Comparison of ENCODE assay signal across 8 mouse cellular contexts in the genomic region with DNA sequence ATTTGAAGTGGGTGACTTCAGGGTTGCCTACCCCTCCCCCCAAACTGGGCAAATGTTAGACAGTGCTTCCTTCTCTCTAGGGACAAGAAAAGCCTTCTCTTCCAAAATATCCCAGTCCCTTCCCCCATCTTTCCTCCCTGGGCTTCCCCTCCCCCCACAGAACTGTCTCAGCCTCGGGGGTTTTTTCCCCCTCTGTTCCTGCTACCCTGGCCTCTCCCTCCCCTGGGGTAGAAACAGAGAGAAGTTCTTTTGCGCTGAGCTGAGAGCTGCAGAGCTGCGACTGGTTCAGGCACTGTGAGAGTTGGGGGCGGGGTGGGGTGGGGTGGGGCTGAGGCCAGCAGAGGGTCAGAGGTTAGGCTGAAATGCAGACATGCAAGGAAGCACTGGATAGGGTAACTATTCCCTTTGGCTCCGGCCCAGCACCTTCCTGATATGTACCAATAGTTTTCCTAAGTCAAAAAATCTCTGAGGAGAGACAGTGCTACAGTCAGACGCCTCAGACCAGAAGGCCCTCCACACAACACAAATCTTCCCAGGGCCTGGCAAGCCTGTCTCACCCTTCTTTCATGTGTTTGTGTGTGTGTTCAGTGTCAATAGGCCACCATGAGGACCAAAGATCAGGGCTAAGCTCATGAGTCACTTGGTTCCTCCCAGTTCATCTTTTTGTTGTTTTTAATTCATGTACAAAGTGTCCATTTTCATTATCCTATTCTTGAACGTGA. TPM values are rescaled to one million over a fixed set of nuclear protein-coding genes. Genes with fewer than 3 reads are reported as not detected.
A peak's percentile ranks its signal among the peaks of the same experiment; 100 is the strongest.
DNase-seq lines count a peak whose midpoint lies in the region; ATAC-seq lines count a peak whose summit lies in the region.

No protein-coding gene starts in this region.

- peak overlapping the region; percentile 87 to 94 for H3K27ac ChIP-seq in heart, embryonic 14.5 days (replicated peaks in 1 of 2; ENCODE audit: control insufficient read depth in 1 of 2, insufficient read depth in 1 of 2, low read depth in 2 of 2, low read length in 2 of 2)
- peak overlapping the region; percentile 97 for H3K27ac ChIP-seq in limb, embryonic 10.5 days
- H3K27ac ChIP-seq in midbrain, embryonic 13.5 days, result peak overlapping the region; percentile 31

- DNase-seq in right cerebral cortex, postnatal 10 days (ENCODE audit: low spot score in 2 of 2), result peak; percentile 64 to 69
- no peak for DNase-seq in right cerebral cortex, adult 18-20 months
- peak; percentile 80 for DNase-seq in embryo, embryonic 10 days (ENCODE audit: low spot score)
- DNase-seq in limb, embryonic 10.5 days (ENCODE audit: low spot score), result peak; percentile 50
- peak; percentile 93 for DNase-seq in yolk sac, embryonic 10.5 days (ENCODE audit: low spot score)
- DNase-seq in T-cell, adult 2 months (ENCODE audit: low spot score), result no peak

- H3K4me3 ChIP-seq in heart, embryonic 14.5 days (ENCODE audit: control insufficient read depth in 1 of 2, insufficient read depth in 1 of 2, low read depth in 1 of 2, low read length in 2 of 2), result peak overlapping the region; percentile 52 to 78
- peak overlapping the region; percentile 73 for H3K4me3 ChIP-seq in limb, embryonic 10.5 days
- H3K4me3 ChIP-seq in midbrain, embryonic 13.5 days (replicated peaks), result peak overlapping the region; percentile 84

- H3K9me3 ChIP-seq in heart, embryonic 14.5 days (ENCODE audit: control insufficient read depth, low read length), result peaks cover 3% of the 10 kb centered on the region; the same call in 1 of the 2 replicates
- no peaks in the 10 kb centered on the region for H3K9me3 ChIP-seq in limb, embryonic 10.5 days (replicated peaks)
- H3K9me3 ChIP-seq in midbrain, embryonic 13.5 days, result no peaks in the 10 kb centered on the region

- WGBS in heart, embryonic 14.5 days, result 4% methylated on average over 7 of the region's 7 CpGs
- 8% methylated on average over 7 of the region's 7 CpGs for WGBS in limb, embryonic 10.5 days
- 3% methylated on average over 7 of the region's 7 CpGs for WGBS in midbrain, embryonic 13.5 days

- peaks cover 21 to 55% of the 10 kb centered on the region in 2 experiments for H3K4me1 ChIP-seq in heart, embryonic 14.5 days (ENCODE audit: control insufficient read depth in 2 of 2, insufficient read depth in 2 of 2, low read length in 2 of 2)
- peaks cover 73% of the 10 kb centered on the region for H3K4me1 ChIP-seq in limb, embryonic 10.5 days
- peaks cover 79% of the 10 kb centered on the region for H3K4me1 ChIP-seq in midbrain, embryonic 13.5 days (replicated peaks)

- peak overlapping the region; percentile 92 for H3K4me2 ChIP-seq in heart, embryonic 14.5 days (ENCODE audit: low read length)
- H3K4me2 ChIP-seq in midbrain, embryonic 13.5 days (replicated peaks), result peak overlapping the region; percentile 92

- H3K9ac ChIP-seq in heart, embryonic 14.5 days (ENCODE audit: low read length), result peak overlapping the region; percentile 88
- H3K9ac ChIP-seq in midbrain, embryonic 13.5 days (replicated peaks), result peak overlapping the region; percentile 97

- H3K36me3 ChIP-seq in heart, embryonic 14.5 days (ENCODE audit: control insufficient read depth, insufficient read depth, low read length), result peaks cover 37% of the 10 kb centered on the region
- H3K36me3 ChIP-seq in limb, embryonic 10.5 days, result peaks cover 52% of the 10 kb centered on the region
- peaks cover 24% of the 10 kb centered on the region for H3K36me3 ChIP-seq in midbrain, embryonic 13.5 days

- H3K27me3 ChIP-seq in heart, embryonic 14.5 days (ENCODE audit: control insufficient read depth, insufficient read depth, low read length), result no peaks in the 10 kb centered on the region
- no peaks in the 10 kb centered on the region for H3K27me3 ChIP-seq in limb, embryonic 10.5 days (ENCODE audit: low read depth, poor library complexity, severe bottlenecking)
- no peaks in the 10 kb centered on the region for H3K27me3 ChIP-seq in midbrain, embryonic 13.5 days

- peak; percentile 24; the same call in 1 of the 2 replicates for ATAC-seq in heart, embryonic 14.5 days (ENCODE audit: insufficient number of reproducible peaks, insufficient read depth, low FRiP score, low read depth)
- ATAC-seq in midbrain, embryonic 13.5 days, result no peak

RNA-seq across cellular contexts. Expression of gene Ppp1r18, which starts 4.1 kb away (rescaled TPM):
- 17.3 and 19.4 TPM in 2 replicates for polyA plus RNA-seq in heart, embryonic 14.5 days (2014; fragmentation: Nextera tagmentation; extraction: Ambion mirVana)
- polyA plus RNA-seq in limb, embryonic 10.5 days (2016; fragmentation: Nextera tagmentation; extraction: Ambion mirVana), result 21.4 and 22.1 TPM in 2 replicates
- 23.8 and 27.4 TPM in 2 replicates for polyA plus RNA-seq in midbrain, embryonic 13.5 days (2015; fragmentation: Nextera tagmentation; extraction: Ambion mirVana)

RNA-seq across cellular contexts. Expression of gene Nrm, which starts 8.4 kb away (rescaled TPM):
- polyA plus RNA-seq in heart, embryonic 14.5 days (2014; fragmentation: Nextera tagmentation; extraction: Ambion mirVana), result 44.0 and 44.9 TPM in 2 replicates
- 61.7 and 67.1 TPM in 2 replicates for polyA plus RNA-seq in limb, embryonic 10.5 days (2016; fragmentation: Nextera tagmentation; extraction: Ambion mirVana)
- polyA plus RNA-seq in midbrain, embryonic 13.5 days (2015; fragmentation: Nextera tagmentation; extraction: Ambion mirVana), result 28.9 and 33.2 TPM in 2 replicates

RNA-seq across cellular contexts. Expression of gene Dhx16, which starts 10.1 kb away (rescaled TPM):
- polyA plus RNA-seq in heart, embryonic 14.5 days (2014; fragmentation: Nextera tagmentation; extraction: Ambion mirVana), result 18.6 and 22.0 TPM in 2 replicates
- 58.4 and 62.4 TPM in 2 replicates for polyA plus RNA-seq in limb, embryonic 10.5 days (2016; fragmentation: Nextera tagmentation; extraction: Ambion mirVana)
- 34.3 and 37.3 TPM in 2 replicates for polyA plus RNA-seq in midbrain, embryonic 13.5 days (2015; fragmentation: Nextera tagmentation; extraction: Ambion mirVana)

RNA-seq across cellular contexts. Expression of gene 2310061I04Rik, which starts 27.7 kb away (rescaled TPM):
- polyA plus RNA-seq in heart, embryonic 14.5 days (2014; fragmentation: Nextera tagmentation; extraction: Ambion mirVana), result 28.7 and 28.9 TPM in 2 replicates
- polyA plus RNA-seq in limb, embryonic 10.5 days (2016; fragmentation: Nextera tagmentation; extraction: Ambion mirVana), result 23.2 and 27.6 TPM in 2 replicates
- polyA plus RNA-seq in midbrain, embryonic 13.5 days (2015; fragmentation: Nextera tagmentation; extraction: Ambion mirVana), result 34.7 and 36.8 TPM in 2 replicates

RNA-seq across cellular contexts. Expression of gene Mdc1, which starts 28.2 kb away (rescaled TPM):
- polyA plus RNA-seq in heart, embryonic 14.5 days (2014; fragmentation: Nextera tagmentation; extraction: Ambion mirVana), result 15.3 and 16.1 TPM in 2 replicates
- 23.2 and 27.3 TPM in 2 replicates for polyA plus RNA-seq in limb, embryonic 10.5 days (2016; fragmentation: Nextera tagmentation; extraction: Ambion mirVana)
- 10.3 and 12.7 TPM in 2 replicates for polyA plus RNA-seq in midbrain, embryonic 13.5 days (2015; fragmentation: Nextera tagmentation; extraction: Ambion mirVana)

Comparison
In these comparisons a context has a peak if more than half of its experiments do, and no peak if none do; other contexts are left out.
1. DNase-seq: peak in right cerebral cortex, postnatal 10 days (2 of 2), embryo, embryonic 10 days (single experiment), limb, embryonic 10.5 days (single experiment) and yolk sac, embryonic 10.5 days (single experiment); none in right cerebral cortex, adult 18-20 months (single experiment) and T-cell, adult 2 months (single experiment).
2. H3K27ac ChIP-seq: peak in every context shown above with its lines; median percentile 97 in limb, embryonic 10.5 days; 90 in heart, embryonic 14.5 days; 31 in midbrain, embryonic 13.5 days.
3. Peak in every context shown above with its lines, with median percentiles within 50 percentile points of each other: H3K4me3 ChIP-seq.